Mouse (Mus musculus) C2C12 (cell line): ENCODE measurements around the gene Rft1. TPM values are rescaled to one million over a fixed set of nuclear protein-coding genes. Genes with fewer than 3 reads are reported as not detected.

Experiments used
- H3K27me3 ChIP-seq: one replicate; pipeline ENCODE4 v1.6.1; 2011; ENCODE audit not compliant: control insufficient read depth, insufficient read depth, insufficient read length
- H3K36me3 ChIP-seq: one replicate; pipeline ENCODE4 v1.6.1; 2011; ENCODE audit not compliant: control insufficient read depth, insufficient read depth
- H3K4me3 ChIP-seq: one replicate; pipeline ENCODE4 v1.5.1; 2011; ENCODE audit warnings: mild to moderate bottlenecking, control low read depth; ENCODE audit not compliant: poor library complexity, insufficient read depth, severe bottlenecking
- H3K79me2 ChIP-seq: one replicate; pipeline ENCODE4 v1.6.1; 2011; ENCODE audit not compliant: control insufficient read depth, insufficient read depth
- H3K79me3 ChIP-seq: one replicate; pipeline ENCODE4 v1.6.1; 2011; ENCODE audit warnings: low read depth, control low read depth
- H3ac ChIP-seq: one replicate; pipeline ENCODE3; 2011; ENCODE audit warnings: low read depth; ENCODE audit not compliant: control insufficient read depth, insufficient read length
- CEBPB ChIP-seq: IDR thresholded peaks from one replicate; pipeline ENCODE4 v1.6.1; 2011; ENCODE audit warnings: low read depth, mild to moderate bottlenecking, control low read depth, moderate library complexity
- CTCF ChIP-seq: IDR thresholded peaks from one replicate; pipeline ENCODE4 v1.5.1; 2011; ENCODE audit not compliant: control insufficient read depth, insufficient read depth, insufficient read length
- FOSL1 ChIP-seq: IDR thresholded peaks from one replicate; pipeline ENCODE4 v1.8.0; 2011; ENCODE audit warnings: mild to moderate bottlenecking, low read length; ENCODE audit not compliant: poor library complexity, insufficient read depth, severe bottlenecking
- MAX ChIP-seq: IDR thresholded peaks from one replicate; pipeline ENCODE4 v1.6.1; 2011; ENCODE audit warnings: mild to moderate bottlenecking, control low read depth
- MYOD1 ChIP-seq: IDR thresholded peaks from one replicate; pipeline ENCODE4 v1.6.1; 2011; ENCODE audit warnings: low read depth; ENCODE audit not compliant: control insufficient read depth, insufficient read length
- MYOG ChIP-seq: IDR thresholded peaks from one replicate; pipeline ENCODE4 v1.6.1; 2011; ENCODE audit not compliant: control insufficient read depth, insufficient read length; ENCODE audit errors: extremely low read depth
- USF1 ChIP-seq: IDR thresholded peaks from one replicate; pipeline ENCODE4 v1.6.1; 2011; ENCODE audit warnings: low read depth, mild to moderate bottlenecking, control low read depth, moderate library complexity
- polyA plus RNA-seq: library from polyadenylated mRNA; unstranded; fragments of >200 nt; fragmentation: generic; extraction: Trizol; gene quantifications from one replicate; pipeline ENCODE4 v1.2.1, GENCODE M21; 2012; ENCODE audit warnings: missing spikeins

Gene Rft1
- polyA plus RNA-seq, 1 experiment = 13.4 TPM

DNA sequence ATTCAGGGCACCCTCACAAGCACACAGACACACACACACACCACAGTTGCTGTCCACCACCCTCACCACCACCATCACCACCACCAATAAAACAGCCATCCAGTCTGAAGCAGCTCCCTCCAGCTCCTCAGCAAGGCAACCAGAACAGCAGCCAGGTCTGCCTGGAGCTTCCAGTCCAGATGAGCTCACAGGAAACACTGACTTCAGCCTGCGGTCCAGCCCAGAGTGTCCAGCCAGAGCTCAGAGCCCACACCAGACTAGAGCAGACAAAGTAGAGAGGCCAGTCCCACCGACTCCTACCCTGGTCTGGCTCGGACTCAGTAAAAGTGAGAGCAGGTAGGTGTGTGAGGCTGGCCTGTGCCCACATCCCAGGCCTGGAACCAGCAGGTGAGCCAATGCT is 43.2 kb upstream of the Rft1 start:
- Histone ChIP-seq H3K27me3 (no peaks in the 10 kb centered on the region), H3K4me3 (no peak overlapping the region), H3K79me3 (peaks cover 5% of the 10 kb centered on the region)

DNA sequence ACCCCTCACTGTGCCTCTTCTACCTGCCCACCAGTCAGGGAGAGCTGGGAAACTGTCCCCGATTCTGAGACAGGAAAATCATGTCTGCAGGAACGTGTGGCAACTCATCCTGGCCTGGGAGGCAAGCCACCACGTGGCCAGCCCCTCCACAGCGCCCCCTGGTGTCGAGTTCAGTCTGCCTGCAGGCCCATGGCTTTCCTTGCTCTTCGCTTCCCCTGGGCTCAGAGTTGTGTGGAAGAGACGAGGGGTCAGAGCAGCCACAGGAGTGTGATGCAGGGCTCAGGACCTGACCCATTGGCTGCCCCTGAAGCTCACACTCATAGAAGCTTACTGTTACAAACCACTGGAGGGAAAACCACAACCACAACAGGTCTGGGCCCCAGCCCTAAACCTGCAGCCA is 41.6 kb upstream of the Rft1 start:
- TF ChIP-seq FOSL1 (no peak), MYOD1 (no peak), MYOG (no peak), USF1 (peak; percentile 86), CTCF (peak; percentile 96), MAX (peak; percentile 93), CEBPB (no peak)
- peaks cover 9% of the 10 kb centered on the region for H3K36me3 ChIP-seq
- peaks cover 40% of the 10 kb centered on the region for H3K79me2 ChIP-seq
- no peaks in the 10 kb centered on the region for H3K27me3 ChIP-seq
- H3K79me3 ChIP-seq = peaks cover 7% of the 10 kb centered on the region
- H3K4me3 ChIP-seq = no peak overlapping the region
- no peak overlapping the region for H3ac ChIP-seq

More for the DNA sequence above, 43.2 kb upstream of the Rft1 start:
- H3K79me2 ChIP-seq = peaks cover 26% of the 10 kb centered on the region
- peaks cover 17% of the 10 kb centered on the region for H3K36me3 ChIP-seq
- no peak overlapping the region for H3ac ChIP-seq
- TF ChIP-seq MAX = no peak
- TF ChIP-seq CTCF = no peak
- TF ChIP-seq FOSL1 = no peak
- TF ChIP-seq MYOD1 = no peak
- no peak for TF ChIP-seq USF1
- no peak for TF ChIP-seq MYOG
- TF ChIP-seq CEBPB = no peak

DNA sequence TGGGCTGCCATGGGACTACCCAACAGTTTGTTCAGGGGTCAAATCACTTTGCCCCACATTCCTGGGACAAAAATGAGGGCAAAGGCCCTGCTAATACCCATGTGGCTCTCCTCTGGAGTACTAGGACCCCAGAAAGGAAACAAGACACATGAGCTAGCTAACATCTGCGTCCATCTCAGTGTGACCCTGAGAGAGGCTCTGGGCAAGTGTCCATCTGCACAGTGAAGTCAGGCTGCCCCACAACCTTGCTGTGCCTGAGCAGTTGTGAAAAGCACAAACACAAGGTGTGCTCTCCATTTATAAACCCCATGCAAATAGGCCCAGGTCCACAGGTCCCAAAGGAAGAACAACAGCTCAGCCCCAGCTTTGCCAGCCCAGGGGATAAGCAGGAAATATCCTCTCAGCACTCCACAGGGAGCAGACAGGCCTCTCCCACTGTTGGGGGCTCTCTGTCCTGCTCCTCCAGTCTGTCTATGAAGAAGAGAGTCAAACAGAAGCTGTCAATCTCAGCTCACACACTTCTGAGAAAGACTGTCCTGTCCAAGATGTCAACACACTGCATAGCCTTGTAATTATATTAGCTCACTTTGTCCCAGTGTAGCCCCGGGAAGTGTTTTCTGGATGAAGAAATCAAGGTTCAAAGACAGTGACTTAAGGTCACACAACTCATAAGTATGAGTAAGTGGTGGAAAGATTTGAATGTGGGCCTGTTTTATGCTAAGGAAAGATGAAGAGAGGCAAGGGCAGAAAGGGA is 41.0 kb upstream of the Rft1 start:
- Histone ChIP-seq H3ac (no peak overlapping the region), H3K79me3 (peaks cover 7% of the 10 kb centered on the region), H3K4me3 (no peak overlapping the region), H3K27me3 (no peaks in the 10 kb centered on the region), H3K36me3 (peaks cover 9% of the 10 kb centered on the region), H3K79me2 (peaks cover 42% of the 10 kb centered on the region)
- TF ChIP-seq FOSL1 (no peak), CTCF (no peak), USF1 (no peak)

DNA sequence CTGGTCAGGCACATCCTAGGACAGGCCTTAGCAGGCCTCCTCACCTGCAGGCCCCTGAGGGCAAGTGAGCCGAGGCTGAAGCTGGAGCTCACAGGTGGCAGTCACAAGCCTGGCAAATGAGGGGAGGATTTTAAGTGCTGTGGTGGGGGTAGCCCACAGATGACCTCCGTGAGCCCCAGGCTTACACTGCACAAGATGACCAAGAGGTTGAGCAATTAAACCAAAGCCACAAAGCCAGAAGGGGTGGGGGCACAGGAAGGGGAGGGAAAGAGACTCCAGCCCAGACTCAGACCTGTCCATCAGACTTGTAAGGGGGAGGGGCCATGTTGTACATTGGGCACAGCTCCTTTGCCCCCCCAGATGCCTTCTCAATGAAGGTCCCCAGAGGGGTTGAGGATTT is 37.4 kb upstream of the Rft1 start:
- Histone ChIP-seq H3ac (no peak overlapping the region), H3K79me3 (peaks cover 10% of the 10 kb centered on the region), H3K4me3 (no peak overlapping the region), H3K79me2 (peaks cover 63% of the 10 kb centered on the region), H3K27me3 (no peaks in the 10 kb centered on the region), H3K36me3 (no peaks in the 10 kb centered on the region)
- TF ChIP-seq MYOG (no peak), FOSL1 (no peak), CTCF (no peak), MAX (no peak), USF1 (no peak)

DNA sequence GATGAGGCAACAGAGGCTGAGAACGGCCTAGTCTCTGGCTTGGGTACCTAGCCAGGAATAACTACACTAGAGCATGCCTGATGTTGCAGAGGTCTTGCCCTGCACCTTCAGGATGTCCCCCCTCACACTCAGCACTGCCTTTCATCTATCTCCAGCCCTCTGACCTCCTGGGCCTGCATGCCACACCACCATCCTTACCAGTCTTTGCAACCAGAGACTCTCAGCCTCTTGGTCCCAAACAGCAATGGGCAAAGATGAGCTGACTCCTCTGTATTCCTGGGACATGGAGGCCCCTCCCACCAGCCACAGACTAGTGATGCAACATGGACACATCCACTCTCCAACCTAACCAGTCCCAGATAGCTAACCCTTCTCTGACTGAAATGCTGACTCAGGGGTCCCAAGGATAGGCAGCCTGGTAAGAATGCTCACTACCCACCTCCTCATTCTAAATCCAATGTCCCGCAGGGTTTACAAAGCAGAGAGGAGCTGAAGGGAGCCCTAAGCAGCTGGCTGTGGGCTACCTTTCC is 35.3 kb upstream of the Rft1 start:
- H3K36me3 ChIP-seq = peaks cover 5% of the 10 kb centered on the region
- no peaks in the 10 kb centered on the region for H3K27me3 ChIP-seq
- no peak overlapping the region for H3K4me3 ChIP-seq
- peaks cover 16% of the 10 kb centered on the region for H3K79me3 ChIP-seq
- no peak overlapping the region for H3ac ChIP-seq
- H3K79me2 ChIP-seq = peaks cover 74% of the 10 kb centered on the region
- TF ChIP-seq CTCF = no peak
- TF ChIP-seq USF1 = no peak
- TF ChIP-seq MYOD1 = no peak
- no peak for TF ChIP-seq MAX
- no peak for TF ChIP-seq MYOG
- no peak for TF ChIP-seq FOSL1
- no peak for TF ChIP-seq CEBPB

DNA sequence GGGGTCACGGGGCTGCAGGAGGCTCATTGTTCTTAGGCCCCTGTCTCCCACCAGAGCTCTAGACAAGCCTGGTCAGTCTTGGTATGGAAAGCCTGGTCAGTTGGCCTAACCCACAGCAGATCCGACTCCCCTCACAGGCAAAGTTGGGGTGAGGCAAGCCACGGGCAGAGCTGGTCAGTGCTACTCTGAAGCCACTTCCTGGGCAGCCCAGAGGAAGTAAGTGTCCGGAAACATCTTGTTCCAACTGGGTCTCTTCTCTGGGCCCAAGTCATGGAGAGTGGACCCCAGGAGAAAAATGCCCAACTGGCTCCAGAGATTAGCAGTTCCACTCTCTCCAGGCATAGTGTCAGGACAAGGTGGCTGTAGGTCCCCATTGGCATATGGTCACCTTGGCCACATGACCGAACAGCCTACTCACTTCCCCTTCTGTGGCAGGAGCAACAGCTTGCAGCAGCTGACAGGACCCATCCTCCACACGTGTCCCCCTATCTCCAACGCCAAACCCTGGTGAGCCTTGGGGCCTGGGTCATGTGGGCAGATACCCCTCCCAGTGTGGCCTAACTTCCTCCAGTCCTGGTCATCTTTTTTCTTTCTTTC is 34.1 kb upstream of the Rft1 start:
- H3K4me3 ChIP-seq = no peak overlapping the region
- TF ChIP-seq CTCF (no peak), MAX (no peak), MYOG (no peak), FOSL1 (no peak), MYOD1 (no peak), USF1 (no peak), CEBPB (no peak)

More for the DNA sequence above, 34.1 kb upstream of the Rft1 start:
- no peaks in the 10 kb centered on the region for H3K27me3 ChIP-seq
- H3K79me3 ChIP-seq = peaks cover 21% of the 10 kb centered on the region
- no peak overlapping the region for H3ac ChIP-seq
- H3K36me3 ChIP-seq = peaks cover 5% of the 10 kb centered on the region
- H3K79me2 ChIP-seq = peaks cover 86% of the 10 kb centered on the region
